Mouse (Mus musculus) kidney, postnatal 36 days (tissue): ENCODE results near the gene Gpr146.
A peak's percentile ranks its signal among the peaks of the same experiment; 100 is the strongest.
"Not testable (repeated sequence)": the region's sequence is repeated elsewhere in the genome, so short reads cannot be mapped to it uniquely, and the experiment has no call there.

Source experiments
- DNase-seq, 2 experiments: peaks; one replicate each; pipeline ENCODE4 v3.0.0; 2021 to 2022; ENCODE audit warnings: mixed read lengths in 2 of 2

The Gpr146 gene

DNA sequence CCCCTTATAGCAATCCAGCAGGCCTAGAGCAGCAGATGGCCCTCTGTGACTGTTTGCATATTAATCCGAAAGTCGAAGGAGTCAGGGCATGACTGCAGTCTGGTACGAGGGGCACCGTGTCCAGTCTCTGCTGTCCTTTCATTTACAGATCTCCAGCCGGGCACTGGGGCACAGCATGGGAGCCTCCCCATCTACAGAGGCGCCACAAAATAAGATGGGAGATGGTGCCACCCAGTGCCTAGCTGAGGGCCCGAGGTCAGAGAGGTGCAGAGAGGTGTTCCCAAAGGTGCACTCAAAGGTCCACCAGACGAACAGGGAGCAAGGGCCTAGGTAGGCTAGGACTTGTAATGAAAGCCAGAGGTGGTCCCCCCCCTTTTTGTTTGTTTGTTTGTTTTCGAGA, 5.7 kb downstream of the Gpr146 start:
- no peak for DNase-seq

DNA sequence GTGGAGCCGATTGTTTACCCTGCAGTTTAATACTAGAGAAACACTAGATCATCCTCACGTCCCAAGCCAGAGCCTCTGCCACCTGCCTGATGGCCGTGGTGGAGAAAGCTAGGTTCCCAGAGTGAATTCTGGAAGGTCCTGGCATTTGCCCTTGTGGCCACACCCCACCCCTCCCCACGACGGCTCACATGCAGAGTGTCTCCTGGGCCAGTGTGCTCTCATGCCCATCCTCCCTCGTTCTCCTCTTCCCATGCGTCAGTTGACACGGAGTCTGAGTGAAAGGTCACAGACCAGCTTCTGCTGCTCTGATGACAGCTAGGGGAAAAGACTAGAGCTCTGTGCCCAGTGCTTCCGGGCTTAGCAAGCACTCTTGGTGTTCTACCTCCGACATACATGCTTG, 7.0 kb downstream of the Gpr146 start:
- peak; percentile 84 to 87 for DNase-seq

DNA sequence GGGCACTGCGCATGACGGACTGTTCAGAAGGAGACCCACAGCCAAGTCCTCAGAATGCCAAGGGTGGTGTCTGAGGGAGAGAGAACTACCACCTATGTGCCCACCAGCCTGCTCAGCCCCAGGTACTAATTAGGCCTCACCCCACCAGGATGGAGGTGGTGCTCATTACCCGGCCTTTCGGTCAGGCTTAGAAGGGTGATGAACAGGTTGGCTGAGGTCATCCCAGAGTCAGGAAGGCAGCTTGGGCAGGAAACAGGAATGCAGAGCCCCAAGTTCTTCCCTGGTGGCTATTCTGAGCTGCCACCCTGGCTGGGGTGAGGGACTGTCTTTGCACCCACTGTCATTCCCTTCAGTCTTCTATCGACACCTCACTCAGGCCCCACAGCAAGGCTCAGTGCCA, 8.6 kb downstream of the Gpr146 start:
- no peak for DNase-seq

DNA sequence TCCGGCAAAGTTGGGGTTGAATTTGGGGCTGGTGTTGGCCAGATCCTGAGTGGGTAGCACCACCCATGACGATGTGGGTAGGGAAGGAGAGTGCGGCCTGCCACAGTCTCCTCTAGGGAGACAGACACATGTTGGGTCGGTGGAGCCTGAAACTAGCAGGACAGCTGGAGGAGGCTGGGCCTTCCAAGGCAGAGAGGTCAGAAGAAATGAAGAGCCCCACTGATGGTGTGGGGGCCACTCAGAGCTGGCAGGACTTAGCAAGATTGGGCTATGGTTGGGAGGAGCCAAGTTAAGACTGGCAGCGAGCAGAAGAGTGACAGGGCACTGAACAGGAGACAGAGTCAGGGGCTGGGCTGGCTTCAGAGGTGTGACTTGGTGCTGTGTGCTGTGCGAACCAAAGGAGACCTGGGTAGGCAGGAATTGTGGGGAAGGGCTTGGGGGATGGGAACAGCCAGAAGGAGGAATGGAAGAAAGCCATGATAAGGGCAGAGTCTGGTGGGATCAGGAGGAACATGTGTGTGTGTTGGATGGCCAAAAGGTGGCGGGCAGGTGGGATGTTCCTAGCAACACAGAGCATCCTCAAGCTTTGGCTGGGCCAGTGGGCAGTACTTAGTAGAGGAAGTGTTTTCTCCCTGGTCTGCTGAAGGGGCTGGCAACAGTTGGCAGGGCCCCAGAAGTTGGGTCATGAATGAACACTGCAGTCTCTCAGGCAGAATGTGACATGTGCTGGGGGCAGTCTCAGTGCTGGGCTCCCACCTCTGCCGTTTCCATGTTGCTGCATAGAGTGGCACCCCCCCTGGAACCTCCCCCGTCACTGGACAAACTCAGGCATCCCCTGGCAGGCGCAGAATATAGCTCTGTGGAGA, 10.1 kb downstream of the Gpr146 start:
- peak in 1 of 2 experiments; percentile 65 for DNase-seq

DNA sequence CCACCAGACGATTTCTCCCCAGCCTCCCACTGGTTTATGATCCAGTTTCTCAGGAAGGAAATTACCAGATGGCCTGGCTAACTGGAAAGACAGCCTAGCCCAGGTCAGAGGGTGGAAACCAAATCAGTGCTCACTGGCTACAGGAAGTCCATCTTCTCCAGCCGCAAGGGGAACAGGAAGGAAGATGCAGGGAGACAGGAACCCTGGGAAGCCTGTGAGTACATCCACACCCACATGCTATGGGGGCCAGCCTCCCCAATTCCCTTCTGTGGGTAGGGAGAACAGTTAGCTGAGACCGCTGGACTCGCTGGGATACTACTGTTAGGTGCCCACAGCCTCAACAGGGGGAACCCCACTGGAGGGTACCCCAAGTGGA, 10.7 kb downstream of the Gpr146 start:
- peak; percentile 48 to 71 for DNase-seq

DNA sequence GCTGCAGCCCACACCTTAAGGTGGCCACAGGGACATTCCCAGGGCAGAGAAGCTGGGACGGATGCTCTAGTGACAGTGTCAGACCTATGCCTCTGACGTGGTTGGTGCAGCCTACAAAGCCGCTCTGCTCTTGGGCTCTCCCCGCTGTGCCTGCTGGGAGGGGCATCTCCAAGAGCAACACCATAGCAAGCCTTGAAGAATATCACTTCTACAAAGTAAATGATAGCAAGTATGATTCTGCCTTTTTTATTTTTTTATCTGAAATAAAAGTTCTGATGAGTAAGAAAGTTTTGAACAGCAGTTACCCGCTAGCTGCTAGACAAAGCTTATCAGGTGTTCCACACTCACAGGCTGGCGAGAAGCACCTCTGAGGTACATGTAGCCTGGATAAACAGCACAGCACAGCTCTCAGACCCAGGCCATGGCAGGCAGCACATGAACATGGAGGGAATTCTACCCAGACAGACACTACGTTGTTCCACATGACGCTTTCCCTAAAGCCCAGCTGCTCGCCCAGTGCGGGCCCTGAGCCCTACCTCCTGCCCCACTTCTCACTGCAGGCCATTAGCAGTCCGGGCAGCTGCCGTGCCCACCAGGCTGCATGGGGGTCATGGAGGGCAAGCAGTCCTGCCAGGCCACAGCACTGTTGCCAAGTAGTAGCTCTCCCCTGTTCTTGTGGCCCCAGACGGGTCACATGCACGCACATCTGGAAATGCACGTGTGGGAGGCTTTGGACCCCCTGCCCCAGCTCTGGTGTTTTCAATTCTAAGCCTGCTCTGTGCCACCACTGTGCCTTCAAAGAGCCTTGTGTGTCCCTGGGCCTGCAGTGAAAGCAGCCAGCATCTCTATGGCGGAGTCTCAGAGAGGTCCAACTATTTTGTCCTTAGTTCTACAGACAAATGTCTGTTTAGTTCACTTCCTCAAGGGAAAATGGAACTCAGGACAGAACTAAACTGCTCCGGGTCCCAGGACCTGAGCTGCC, 11.5 kb downstream of the Gpr146 start:
- no peak for DNase-seq

DNA sequence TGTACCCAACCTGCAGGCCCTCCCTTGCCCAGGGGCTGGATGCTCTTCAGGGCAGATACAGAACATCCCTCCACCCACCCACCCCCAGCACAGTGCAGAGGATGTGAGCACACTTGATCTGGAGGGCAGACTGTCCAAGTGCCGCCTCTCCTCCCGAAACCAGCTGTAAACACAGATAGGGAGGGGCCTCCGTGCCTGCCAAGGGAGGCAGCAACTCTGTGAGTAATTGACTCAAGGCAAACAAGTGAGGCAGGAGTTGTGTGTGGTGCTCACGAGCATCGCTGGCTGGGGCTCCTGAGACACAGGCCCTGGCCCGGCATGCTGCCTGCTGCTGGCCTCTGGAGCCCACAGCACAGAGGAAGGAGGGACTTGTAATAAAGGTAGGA, 12.2 kb downstream of the Gpr146 start:
- DNase-seq = peak; percentile 67 to 75

DNA sequence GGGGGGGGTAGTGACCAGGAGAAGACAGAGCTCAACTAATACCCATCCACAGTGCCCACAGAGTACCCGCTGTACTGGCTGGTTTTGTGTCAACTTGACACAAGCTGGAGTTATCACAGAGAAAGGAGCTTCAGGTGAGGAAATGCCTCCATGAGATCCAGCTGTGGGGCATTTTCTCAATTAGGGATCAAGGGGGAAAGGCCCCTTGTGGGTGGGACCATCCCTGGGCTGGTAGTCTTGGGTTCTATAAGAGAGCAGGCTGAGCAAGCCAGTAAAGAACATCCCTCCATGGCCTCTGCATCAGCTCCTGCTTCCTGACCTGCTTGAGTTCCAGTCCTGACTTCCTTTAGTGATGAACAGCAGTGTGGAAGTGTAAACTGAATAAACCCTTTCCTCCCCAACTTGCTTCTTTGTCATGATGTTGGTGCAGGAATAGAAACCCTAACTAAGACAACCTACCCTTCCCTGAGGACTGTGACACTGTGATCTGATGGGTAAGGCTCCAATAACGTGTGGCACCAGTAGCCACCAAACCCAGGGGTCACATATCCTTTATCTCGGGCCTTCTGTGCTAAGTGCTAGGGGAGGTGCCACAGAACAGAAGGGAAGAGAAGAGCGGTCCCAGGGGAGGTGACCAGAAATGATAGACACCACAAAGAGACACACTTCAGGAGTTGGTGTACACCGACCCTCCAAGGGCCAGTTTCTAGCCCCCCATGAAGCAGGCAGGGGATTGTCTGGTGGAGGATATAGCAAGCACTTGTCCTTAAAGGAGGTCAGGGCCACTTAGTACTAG, 13.0 kb downstream of the Gpr146 start:
- not testable (repeated sequence) for DNase-seq

DNA sequence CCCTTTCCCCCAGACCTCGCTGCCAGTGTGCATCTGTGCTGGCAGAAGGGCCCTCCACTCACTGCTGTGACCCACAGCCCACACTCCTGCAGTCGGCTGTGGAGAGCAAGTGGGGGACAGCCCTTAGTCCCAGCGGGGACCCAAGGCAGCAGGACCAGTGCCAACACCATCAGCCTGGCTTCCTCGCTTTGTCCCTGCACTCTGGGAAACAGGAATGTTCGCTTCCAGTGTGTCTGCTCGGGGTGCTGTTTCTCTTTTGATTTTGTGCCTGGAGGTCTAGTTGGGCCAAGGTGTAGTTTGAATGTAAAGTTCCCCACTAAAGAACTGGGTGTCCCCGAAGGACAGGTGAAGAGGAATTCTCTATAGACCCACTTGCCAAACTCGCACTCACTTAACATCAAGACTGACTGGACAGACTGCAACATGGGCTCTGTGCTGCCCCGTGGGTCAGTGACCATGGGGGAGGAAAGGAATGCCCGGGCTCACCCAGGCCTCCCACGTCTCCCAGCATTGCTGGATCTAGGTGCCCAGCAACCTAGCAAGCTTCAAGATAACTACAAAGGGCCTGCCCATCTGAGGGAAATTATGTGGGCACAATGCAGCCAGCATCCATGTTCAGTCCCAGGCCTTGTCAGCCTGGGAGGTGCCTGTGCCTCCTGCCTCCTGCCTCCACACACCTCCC, 14.0 kb downstream of the Gpr146 start:
- peak in 1 of 2 experiments; percentile 60 for DNase-seq

DNA sequence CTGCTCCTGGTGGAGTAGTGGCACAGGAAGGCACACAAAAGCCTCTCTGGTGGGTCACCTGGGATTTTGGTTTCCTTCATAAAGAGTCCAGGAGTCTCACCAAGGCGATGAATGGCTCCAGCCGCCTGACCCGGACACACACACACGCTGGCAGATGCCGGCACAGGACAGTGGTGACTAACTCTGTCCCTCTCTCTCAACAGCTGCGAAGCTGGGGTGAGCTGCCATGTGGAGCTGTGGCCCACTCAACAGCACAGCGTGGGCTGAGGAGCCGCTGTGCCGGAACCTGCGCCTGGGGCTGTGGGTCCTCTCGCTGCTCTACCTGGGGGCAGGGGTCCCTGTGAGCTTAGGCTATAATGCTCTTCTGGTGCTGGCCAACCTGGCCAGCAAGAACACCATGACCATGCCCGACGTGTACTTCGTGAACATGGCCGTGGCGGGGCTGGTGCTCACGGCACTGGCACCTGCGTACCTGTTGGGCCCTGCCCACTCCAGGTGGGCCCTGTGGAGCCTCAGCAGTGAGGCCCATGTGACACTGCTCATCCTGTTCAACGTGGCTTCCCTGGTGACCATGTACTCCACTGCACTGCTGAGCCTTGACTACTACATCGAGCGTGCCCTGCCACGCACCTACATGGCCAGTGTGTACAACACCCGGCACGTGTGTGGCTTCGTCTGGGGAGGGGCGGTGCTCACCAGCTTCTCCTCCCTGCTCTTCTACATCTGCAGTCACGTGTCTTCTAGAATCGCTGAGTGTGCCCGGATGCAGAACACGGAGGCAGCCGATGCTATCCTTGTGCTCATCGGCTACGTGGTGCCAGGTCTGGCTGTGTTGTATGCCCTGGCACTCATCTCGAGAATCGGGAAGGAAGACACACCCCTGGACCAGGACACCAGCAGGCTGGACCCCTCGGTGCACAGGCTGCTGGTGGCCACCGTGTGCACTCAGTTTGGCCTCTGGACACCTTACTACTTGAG, 15.0 kb downstream of the Gpr146 start:
- no peak for DNase-seq

DNA sequence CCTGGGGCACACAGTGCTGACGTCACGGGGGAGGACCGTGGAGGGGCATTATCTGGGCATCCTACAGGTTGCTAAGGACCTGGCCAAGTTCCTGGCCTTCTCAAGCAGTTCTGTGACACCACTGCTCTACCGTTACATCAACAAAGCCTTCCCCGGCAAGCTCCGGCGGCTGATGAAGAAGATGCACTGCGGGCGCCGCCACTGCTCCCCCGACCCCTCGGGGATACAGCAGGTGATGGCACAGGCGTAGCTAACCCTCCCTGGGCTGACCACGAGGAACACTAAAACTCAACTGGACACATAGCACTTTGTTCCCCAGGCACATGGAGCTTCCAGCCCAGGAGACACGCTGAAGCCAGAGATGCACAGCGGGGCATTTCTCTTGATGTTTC, 15.7 kb downstream of the Gpr146 start:
- DNase-seq = no peak

DNA sequence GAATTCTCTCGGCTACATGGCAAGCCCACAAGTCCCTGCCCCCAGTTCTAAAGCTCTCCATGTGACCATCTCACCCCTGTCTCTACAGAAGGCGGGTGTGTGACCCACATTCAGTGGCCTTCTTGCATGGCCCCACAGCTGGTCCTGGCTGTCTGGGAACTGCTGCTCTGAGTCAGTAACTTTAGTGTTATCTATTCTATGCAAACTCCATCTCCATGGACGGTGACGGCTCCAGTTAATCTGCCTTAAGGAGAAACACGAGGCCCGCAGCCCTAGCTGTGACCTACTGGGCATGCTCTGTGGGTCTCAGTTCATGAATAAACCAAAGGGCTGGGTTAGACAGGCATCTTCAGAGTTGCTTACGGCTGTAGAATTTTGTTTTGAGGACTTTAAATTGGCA, 16.9 kb downstream of the Gpr146 start:
- peak in 1 of 2 experiments; percentile 33 for DNase-seq

DNA sequence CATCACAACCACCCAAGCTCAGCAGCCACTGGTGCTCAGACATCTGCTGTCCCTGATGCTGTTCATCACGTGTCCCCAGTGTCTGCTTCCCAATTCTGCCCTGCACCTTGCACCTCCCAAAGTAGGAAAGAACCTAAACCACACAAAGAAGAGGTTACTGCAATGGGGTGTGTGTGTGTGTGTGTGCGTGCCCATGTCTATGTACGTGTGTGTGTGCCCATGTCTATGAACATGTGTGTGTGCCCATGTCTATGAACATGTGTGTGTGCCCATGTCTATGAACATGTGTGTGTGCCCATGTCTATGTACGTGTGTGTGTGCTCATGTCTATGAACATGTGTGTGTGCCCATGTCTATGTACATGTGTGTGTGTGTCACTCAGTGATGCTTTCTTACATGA, 18.0 kb downstream of the Gpr146 start:
- DNase-seq = no peak

DNA sequence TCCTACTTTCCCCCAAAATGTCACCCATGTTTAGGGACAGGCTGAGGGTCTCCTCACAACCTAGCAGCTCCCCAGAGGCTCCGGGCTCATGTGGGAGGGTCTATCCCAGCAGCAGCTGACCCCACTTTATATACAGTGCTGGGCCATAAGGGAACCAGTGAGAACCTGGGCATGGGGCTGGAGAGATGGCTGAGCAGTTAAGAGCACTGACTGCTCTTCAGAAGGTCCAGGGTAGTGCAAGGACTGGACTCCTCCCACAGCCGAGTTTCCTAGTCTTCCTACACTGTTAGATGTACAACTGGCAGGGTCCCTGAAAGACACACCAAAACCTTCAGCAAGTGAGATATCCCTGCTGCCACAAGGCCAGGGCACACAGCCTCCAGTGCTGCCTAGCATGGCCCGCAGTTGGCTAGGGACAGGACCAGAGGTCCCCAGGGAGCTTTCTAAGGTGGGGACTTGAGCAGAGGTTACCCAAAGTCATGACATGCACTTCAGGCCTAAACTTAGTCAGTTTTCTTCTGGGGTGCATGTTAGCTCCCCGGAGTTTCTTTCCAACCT, 19.9 kb downstream of the Gpr146 start:
- DNase-seq = no peak

DNA sequence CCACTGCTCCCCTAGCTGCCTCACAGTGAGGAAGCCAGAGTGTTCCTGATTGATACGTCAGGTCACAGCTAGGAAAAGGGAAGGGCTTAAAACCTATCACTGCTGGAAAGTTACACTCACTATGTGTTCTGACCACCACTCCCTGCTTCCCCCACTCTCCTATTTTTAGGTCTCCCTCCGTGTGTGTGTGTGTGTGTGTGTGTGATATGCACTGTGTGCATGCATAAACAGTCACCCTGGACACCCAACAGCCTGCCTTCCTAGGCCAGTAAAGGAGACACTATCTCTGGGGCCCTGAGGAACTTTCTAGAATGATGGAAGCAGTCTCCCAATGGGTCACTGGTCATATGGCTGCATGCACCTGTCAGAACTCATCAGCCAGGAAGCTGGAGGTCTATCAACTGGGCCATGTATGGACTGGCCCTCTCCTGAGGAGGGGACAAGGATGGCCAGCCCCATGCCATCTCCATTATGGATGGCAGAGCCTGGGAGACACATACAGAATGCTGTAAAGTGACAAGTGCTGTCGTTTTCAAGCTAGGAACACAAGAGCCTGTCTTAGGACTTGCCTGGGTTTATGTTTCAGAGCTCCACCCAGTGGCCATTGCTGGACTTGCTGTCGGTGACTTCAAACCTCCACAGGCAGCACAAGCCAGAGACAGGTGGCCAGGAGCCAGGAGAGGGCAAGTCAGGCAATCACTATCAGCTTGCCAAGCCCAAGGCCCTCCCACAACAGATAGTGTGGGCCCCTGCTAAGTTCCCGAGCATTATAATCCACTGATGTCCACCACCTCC, 20.7 kb downstream of the Gpr146 start:
- DNase-seq = peak; percentile 96 to 97

DNA sequence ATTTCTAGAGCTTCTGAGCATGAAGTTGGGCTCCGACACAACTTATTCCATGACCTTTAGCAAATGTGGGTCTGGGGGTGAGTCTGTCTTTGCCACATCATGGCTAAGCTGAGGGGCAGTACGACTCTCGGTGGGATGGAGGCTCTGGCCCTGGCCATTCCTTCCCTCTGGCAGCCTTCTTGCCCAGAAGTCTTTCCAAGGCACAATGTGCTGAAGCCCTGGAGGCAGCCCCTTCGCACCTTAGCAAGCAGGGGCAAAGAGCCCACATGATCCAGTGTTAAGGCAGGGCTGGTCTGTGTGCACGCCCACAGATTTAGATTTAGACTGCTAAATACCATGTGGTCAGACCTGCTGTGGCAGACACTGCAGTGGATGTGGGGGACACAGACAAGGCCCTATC, 21.3 kb downstream of the Gpr146 start:
- DNase-seq = no peak

DNA sequence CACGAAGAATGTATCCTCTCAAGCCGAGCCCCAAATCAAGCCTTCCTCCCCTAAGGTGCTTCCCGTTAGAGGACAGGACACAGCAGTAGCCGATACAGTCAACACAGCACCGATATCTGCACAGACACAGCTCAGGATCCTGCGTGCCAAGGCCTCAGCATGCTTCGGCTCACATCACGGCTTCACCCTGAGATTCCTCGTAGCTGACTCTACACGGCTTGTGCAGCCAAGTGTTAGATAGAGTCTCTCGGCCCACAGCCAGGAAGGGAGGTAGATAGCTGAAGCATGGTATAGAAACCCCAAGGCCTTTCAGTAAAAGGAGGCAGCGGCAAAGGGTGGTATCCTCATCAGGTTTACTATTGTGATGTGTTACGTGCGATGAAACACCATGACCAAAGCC, 22.5 kb downstream of the Gpr146 start:
- DNase-seq = no peak

DNA sequence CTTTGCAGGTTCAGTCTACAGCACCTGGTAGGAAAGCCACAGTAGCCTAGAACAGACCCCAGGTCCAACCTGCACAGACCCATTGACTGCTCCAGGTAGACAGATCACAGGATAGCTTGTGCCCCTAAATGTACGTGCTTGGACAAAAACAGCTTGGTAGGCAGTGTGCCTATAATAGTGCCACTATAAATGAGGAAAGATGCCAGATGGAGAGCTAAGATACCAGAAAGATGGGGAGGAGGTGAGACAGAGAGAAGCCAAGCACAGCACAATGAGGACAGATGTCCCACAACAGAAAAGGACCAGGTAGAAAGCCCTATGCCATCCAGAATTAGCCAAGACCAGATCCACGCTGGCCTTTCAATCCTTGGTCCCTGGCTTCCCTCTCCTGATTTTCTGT, 24.6 kb downstream of the Gpr146 start:
- no peak for DNase-seq

DNA sequence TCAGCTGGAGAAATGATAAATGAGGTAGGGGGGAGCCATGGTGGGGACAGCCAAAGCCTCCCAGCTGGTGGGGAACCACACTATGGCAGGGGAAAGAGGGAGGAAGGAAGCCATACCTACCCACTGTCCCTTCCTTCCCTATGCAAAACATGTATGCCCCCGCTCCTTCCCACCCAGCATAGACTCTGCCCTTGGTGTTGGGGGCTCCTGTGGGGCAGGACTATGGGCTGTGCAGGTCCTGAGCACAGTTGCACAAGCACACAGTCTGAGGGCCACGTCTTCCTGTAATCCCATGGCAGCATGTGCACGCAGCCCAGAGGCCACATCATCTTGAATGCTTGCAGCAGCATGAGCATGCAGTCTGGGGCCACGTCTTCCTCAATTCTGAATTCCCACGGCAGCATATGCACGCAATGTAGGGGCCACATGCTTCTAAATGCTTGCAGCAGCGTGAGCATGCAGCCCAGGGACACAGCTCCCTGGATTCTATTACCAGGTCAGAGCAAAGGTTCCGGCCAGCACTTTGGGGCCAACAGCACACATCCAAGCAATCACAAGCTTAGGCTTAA, 26.3 kb downstream of the Gpr146 start:
- DNase-seq = no peak
